Mouse (Mus musculus) kidney, postnatal 0 days (tissue): ENCODE measurements around the gene Cd27. TPM values are rescaled to one million over a fixed set of nuclear protein-coding genes. Genes with fewer than 3 reads are reported as not detected.
A peak's percentile ranks its signal among the peaks of the same experiment; 100 is the strongest.
"Not testable (repeated sequence)": the region's sequence is repeated elsewhere in the genome, so short reads cannot be mapped to it uniquely, and the experiment has no call there.

ENCODE experiments used
- ATAC-seq: fragments of 200-750 bp; cut with Nextera tagmentation; replicated peaks from 2 replicates; pipeline ENCODE4 v1.8.0; 2017; ENCODE audit warnings: low read depth, moderate number of reproducible peaks, moderate TSS enrichment, moderate library complexity; ENCODE audit not compliant: low FRiP score
- DNase-seq: peaks from one replicate; pipeline ENCODE4 v3.0.0-alpha.2; 2016; ENCODE audit warnings: low spot score
- H3K27ac ChIP-seq: fragments of 300-500 bp; sonication (generic); 2 replicates; pipeline ENCODE4 v1.5.1; 2014; ENCODE audit warnings: mild to moderate bottlenecking
- H3K27me3 ChIP-seq: fragments of 300-500 bp; sonication (generic); 2 replicates; pipeline ENCODE4 v1.6.1; 2014; ENCODE audit warnings: low read length, mixed read lengths; ENCODE audit not compliant: insufficient read depth
- H3K36me3 ChIP-seq: fragments of 300-500 bp; sonication (generic); 2 replicates; pipeline ENCODE4 v1.6.1; 2014; ENCODE audit warnings: low read length, mixed read lengths; ENCODE audit not compliant: insufficient read depth
- H3K4me1 ChIP-seq: fragments of 300-500 bp; sonication (generic); replicated peaks from 2 replicates; pipeline ENCODE4 v1.6.1; 2014; ENCODE audit warnings: antibody characterized with exemption, low read length, mixed read lengths; ENCODE audit not compliant: insufficient read depth
- H3K4me2 ChIP-seq: fragments of 300-500 bp; sonication (generic); 2 replicates; pipeline ENCODE4 v1.6.1; 2014; ENCODE audit warnings: mild to moderate bottlenecking, low read length, moderate library complexity, mixed read lengths
- H3K4me3 ChIP-seq: fragments of 300-500 bp; sonication (generic); replicated peaks from 2 replicates; pipeline ENCODE4 v1.5.1; 2014; ENCODE audit warnings: low read depth, low read length
- H3K9ac ChIP-seq: fragments of 300-500 bp; sonication (generic); 2 replicates; pipeline ENCODE4 v1.6.1; 2014; ENCODE audit warnings: low read depth, low read length
- H3K9me3 ChIP-seq: fragments of 300-500 bp; sonication (generic); replicated peaks from 2 replicates; pipeline ENCODE4 v1.6.1; 2016; ENCODE audit warnings: low read length, inconsistent platforms, mixed read lengths
- CTCF ChIP-seq: IDR thresholded peaks from 2 replicates; pipeline ENCODE4 v1.5.1; 2016; ENCODE audit warnings: antibody characterized with exemption, low read depth, mild to moderate bottlenecking, moderate library complexity
- WGBS: fragments of 180-500 bp; shearing (Covaris S2); extraction: QIAGEN DNeasy Blood & Tissue Kit; methylation state at CpG from one replicate; pipeline ENCODE4 v1.1.7; 2014; 5-methylcytosine and 5-hydroxymethylcytosine counted together
- polyA plus RNA-seq: library from polyadenylated mRNA; unstranded; fragments of >200 nt; fragmentation: Nextera tagmentation; extraction: Ambion mirVana; gene quantifications from 2 replicates; pipeline ENCODE4 v1.2.1, GENCODE M21; 2015

Cd27 gene
- polyA plus RNA-seq = 0.93 and 1.2 TPM in 2 replicates

DNA sequence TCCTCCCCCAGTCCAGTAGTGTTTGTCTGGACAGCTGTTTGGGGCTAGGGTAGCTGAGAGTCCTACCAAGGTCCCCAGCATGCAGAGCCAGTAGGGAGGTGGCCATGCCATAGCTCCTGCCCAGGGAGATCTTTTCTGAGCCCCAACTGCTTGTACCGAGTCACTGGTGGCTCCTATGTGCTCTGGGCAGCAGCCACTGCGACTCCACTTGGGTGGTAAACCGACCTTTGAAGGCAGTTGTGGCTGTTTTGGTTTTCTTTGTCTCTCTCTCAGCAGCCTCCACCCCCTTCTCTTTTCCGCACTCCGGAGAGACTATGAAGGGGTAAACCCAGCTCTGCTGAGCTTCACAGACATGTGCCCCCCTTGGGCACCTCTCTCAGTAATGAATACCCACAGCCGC, at the start of gene Cd27:
Gene Cd27 (minus strand): TSS at position 229 of the 400 bp plus-strand sequence.
- H3K27me3 ChIP-seq = no peaks in the 10 kb centered on the region
- H3K4me1 ChIP-seq = no peaks in the 10 kb centered on the region
- no peaks in the 10 kb centered on the region for H3K9me3 ChIP-seq
- no peak within 1 kb of the TSS for H3K9ac ChIP-seq
- TF ChIP-seq CTCF = no peak
- no peak within 1 kb of the TSS for H3K4me2 ChIP-seq
- H3K27ac ChIP-seq = no peak within 1 kb of the TSS
- no peak within 1 kb of the TSS for H3K4me3 ChIP-seq
- no peaks in the 10 kb centered on the region for H3K36me3 ChIP-seq
- no peak for ATAC-seq
- no peak for DNase-seq
- WGBS = 41% methylated on average over 6 of the region's 6 CpGs

DNA sequence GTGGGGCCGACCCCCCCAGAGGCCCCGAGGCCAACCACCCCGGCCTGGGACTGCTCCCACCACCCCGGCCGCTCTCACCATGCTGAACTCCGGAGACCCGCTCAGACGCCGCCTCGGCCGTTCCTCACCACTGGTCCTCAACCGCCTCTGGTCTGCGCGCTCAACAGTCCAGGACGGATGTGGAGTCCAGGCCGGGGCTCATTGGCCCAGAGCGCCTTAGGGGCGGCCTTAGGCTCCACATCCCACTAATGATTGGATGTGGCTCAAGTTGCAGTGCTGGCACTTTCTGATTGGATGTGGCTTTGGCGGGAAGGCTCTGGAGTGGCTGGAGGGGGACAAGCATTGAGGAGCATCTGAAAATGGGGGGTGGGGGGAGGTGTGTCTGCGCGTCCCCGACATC, 49.1 kb upstream of the Cd27 start, which contains the start of gene Tuba3a:
Gene Tuba3a (minus strand): TSS at position 153 of the 400 bp plus-strand sequence.
- Histone ChIP-seq H3K27ac (no peak within 1 kb of the TSS), H3K4me2 (no peak within 1 kb of the TSS), H3K9ac (no peak within 1 kb of the TSS), H3K4me3 (no peak within 1 kb of the TSS), H3K9me3 (no peaks in the 10 kb centered on the region), H3K36me3 (no peaks in the 10 kb centered on the region), H3K27me3 (no peaks in the 10 kb centered on the region), H3K4me1 (no peaks in the 10 kb centered on the region; the same call in 1 of the 2 replicates)
- no peak for ATAC-seq
- TF ChIP-seq CTCF = no peak
- WGBS = 94% methylated on average over 22 of the region's 22 CpGs
- DNase-seq = no peak

DNA sequence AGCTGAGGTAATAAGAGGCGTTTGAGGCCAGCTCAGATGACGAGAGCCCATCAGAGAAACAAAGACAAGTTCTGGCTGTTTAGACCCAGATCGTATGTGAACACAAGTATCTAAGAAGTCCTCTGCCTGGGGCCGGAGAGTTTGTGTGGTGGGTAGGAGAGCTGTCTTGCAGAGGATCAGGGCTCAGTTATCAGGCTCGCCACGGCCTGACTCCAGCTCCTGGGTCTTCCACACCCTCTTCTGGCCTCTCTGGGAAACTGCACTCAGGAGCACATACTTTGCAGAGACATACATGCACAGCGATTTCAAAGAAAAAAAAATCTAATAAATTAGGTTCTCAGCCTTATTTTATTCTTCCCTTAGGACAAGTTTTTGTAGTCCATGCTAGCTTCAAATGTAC, 47.9 kb upstream of the Cd27 start:
- DNase-seq = no peak
- Histone ChIP-seq H3K4me1 (no peaks in the 10 kb centered on the region; the same call in 1 of the 2 replicates), H3K36me3 (no peaks in the 10 kb centered on the region), H3K9ac (no peak overlapping the region), H3K4me2 (no peak overlapping the region), H3K27me3 (no peaks in the 10 kb centered on the region), H3K27ac (no peak overlapping the region), H3K4me3 (no peak overlapping the region), H3K9me3 (no peaks in the 10 kb centered on the region)
- no peak for ATAC-seq
- WGBS = 88% methylated on average over 7 of the region's 7 CpGs
- TF ChIP-seq CTCF = no peak; the same call in 1 of the 2 replicates

DNA sequence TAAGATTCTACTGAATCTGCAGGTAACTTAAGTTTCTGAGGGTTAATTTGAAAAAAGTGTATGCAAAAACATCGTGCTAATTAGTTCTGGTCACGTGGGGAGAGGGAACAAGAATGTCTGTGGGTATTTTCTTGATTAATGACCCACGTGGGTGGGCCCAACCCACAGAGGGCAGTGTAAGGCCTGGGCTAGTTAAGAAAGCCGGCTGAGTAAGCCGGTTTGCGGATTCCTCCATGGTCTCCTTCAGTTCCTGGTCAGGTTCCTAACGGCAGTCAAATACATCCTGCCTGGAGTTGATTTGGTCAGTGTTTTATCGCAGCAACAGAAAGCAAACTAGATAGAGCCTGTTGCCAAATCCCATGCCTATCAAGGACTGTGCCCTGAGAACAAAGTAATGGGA, 47.4 kb upstream of the Cd27 start:
- peak; percentile 41; the same call in 1 of the 2 replicates for TF ChIP-seq CTCF
- H3K36me3 ChIP-seq = no peaks in the 10 kb centered on the region
- H3K27me3 ChIP-seq = no peaks in the 10 kb centered on the region
- no peak overlapping the region for H3K4me2 ChIP-seq
- no peaks in the 10 kb centered on the region for H3K9me3 ChIP-seq
- 21% methylated on average over 8 of the region's 8 CpGs for WGBS
- no peak overlapping the region for H3K9ac ChIP-seq
- peak; percentile 55 for DNase-seq
- no peak overlapping the region for H3K27ac ChIP-seq
- no peaks in the 10 kb centered on the region; the same call in 1 of the 2 replicates for H3K4me1 ChIP-seq
- no peak for ATAC-seq
- H3K4me3 ChIP-seq = no peak overlapping the region

DNA sequence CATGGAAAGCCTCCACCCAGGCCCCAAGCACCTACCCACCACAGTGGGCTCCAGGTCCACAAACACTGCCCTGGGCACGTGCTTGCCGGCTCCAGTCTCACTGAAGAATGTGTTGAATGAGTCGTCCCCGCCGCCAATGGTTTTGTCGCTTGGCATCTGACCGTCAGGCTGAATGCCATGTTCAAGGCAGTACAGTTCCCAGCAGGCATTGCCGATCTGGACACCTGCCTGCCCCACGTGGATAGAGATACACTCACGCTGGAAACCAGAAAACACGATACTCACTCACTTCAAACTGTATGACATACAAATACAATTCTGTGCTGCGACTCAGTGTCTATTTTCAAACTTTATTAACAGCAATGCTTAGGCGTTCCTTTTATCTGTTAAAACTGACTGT, 45.9 kb upstream of the Cd27 start:
- DNase-seq, H3K27me3 ChIP-seq, H3K4me1 ChIP-seq, H3K27ac ChIP-seq, H3K36me3 ChIP-seq, H3K4me3 ChIP-seq, H3K4me2 ChIP-seq, H3K9ac ChIP-seq, H3K9me3 ChIP-seq, ATAC-seq: not testable (repeated sequence)
- WGBS = 96% methylated on average over 13 of the region's 13 CpGs

DNA sequence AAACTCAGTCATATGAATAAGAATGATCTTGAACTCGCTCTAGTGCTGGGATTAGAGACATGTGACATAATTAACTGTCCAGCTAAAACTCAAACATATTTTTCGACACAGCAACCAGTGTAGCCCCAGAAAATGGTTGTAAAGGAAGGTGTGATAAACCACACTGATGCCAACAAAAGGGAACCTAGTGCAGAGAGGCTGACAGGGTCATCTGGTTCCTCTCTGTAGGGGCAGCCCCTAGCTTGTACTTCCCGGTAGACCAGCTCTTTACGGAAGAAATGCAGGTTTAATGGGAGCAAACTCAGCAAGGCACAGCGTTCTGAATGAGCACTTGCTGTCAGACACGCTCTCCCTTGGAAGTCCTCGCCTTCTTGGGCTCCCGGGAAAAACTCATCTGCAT, 42.9 kb upstream of the Cd27 start:
- Histone ChIP-seq H3K4me2 (no peak overlapping the region), H3K4me3 (no peak overlapping the region), H3K27ac (no peak overlapping the region), H3K4me1 (no peaks in the 10 kb centered on the region), H3K9ac (no peak overlapping the region), H3K36me3 (no peaks in the 10 kb centered on the region), H3K9me3 (no peaks in the 10 kb centered on the region), H3K27me3 (no peaks in the 10 kb centered on the region)
- ATAC-seq (no peak), DNase-seq (no peak)
- WGBS = 56% methylated on average over 8 of the region's 8 CpGs
- TF ChIP-seq CTCF = no peak

DNA sequence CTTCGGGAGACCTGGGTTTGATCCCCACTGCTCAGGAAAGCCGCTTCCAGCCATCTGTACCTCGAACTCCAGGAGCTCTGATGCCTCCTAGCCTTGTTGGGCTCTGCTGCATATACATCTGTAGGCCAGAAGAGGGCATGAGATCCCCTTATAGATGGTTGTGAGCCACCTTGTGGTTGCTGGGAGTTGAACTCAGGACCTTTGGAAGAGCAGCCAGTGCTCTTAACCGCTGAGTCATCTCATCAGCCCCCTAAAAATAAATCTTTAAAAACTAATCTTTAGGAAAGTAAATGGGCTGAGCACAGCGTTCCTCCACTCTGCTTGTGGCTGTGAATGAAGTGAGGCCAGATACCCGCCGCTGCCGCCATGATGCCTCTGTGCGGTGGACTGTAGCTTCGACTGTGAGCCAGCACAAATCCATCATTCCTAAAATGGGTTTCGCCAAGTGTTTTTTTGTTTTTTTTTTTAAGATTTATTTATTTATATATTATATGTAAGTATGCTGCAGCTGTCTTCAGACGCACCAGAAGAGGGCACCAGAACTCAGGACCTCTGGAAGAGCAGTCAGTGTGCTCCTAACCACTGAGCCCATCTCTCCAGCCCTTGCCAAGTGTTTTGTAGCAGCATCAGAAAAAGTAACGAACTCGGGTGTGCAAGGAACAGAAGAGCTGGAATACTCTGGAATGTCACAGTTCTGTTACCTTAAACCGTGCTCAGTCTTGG, 38.2 kb upstream of the Cd27 start:
- 51% methylated on average over 15 of the region's 15 CpGs for WGBS
- H3K9ac ChIP-seq = no peak overlapping the region
- DNase-seq = peak; percentile 89

More for the DNA sequence above, 38.2 kb upstream of the Cd27 start:
- H3K4me3 ChIP-seq = no peak overlapping the region
- no peaks in the 10 kb centered on the region for H3K27me3 ChIP-seq
- H3K27ac ChIP-seq = no peak overlapping the region
- H3K9me3 ChIP-seq = no peaks in the 10 kb centered on the region
- H3K4me1 ChIP-seq = no peaks in the 10 kb centered on the region
- TF ChIP-seq CTCF = peak; percentile 74
- no peak overlapping the region for H3K4me2 ChIP-seq
- H3K36me3 ChIP-seq = no peaks in the 10 kb centered on the region
- no peak for ATAC-seq
